Mouse (Mus musculus): ENCODE results near the gene Ltk.

Gene Ltk

DNA sequence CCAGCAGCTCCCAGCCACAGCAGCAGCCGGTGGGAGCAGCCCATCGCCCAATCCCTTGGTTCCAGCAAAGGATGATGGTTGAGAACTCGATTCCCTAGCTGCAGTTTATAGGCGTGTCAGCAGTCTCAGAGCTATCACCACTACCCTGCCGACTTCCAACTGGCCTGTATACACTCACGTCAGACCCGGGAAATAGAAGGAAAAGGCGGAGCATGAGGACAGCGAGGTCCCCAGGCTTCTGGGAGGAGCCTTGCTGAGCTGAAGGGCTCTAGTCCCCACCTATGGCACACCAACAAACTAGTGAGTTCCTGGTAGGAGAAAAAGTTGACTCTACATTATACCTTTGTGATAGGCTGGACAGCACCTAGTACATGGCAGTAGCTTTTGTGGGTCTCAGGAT lies at the start of gene Ltk:
Ltk (minus strand) TSS at position 181 of the 400 bp plus-strand sequence.
- no peak for DNase-seq (ENCODE audit: low read depth in 1 of 2, low spot score in 2 of 2)

DNA sequence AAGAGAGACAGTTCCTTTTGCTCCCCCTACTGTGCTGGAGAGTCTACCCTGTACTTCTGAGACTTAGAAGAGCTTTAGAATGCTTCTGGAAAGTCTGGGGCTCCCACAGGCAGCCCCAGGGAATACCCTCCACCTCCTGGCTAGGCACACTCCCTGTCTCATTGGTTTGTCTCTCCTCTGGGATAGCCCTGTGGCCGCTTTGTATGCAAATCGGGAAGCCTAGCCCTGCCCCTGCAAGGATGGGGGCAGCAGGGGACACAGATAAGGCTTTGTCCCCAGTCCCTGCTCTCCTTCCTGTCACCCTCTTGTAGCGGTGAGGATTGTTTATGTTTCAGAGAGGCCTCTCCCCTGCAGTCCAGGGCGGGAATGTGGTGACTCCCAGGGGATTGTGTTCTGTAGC lies 48.6 kb upstream of the Ltk start:
- DNase-seq (ENCODE audit: low read depth in 1 of 2, low spot score in 2 of 2): no peak

- DNase-seq (ENCODE audit: low read depth in 1 of 2, low spot score in 2 of 2): no peak
Observed at GRCm38 (mm10) chr2:119808438-119808837, 48.2 kb upstream of the Ltk start.

GRCm38 (mm10) chr2:119805536-119805935 lies 45.3 kb upstream of the Ltk start:
- DNase-seq (ENCODE audit: low read depth in 1 of 2, low spot score in 2 of 2): no peak

DNA sequence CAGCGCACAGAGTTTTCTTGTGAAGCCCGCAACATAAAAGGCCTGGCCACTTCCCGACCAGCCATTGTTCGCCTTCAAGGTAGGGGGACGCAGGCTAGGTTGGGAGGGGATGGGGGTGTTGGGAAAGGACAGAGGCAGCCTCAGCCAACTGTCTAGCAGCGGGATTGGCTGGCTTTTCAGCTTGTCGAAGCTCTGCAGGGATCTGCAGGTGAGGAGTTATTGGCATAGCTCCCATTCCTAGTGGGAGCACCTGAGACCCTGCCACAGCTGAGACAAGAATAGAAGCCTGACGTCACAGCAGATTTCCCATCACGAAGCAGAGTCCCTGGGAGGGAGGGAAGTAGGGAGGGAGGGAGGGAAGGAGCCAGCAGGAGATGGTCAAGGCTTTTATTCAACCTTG lies 44.5 kb upstream of the Ltk start:
- DNase-seq (ENCODE audit: low read depth in 1 of 2, low spot score in 2 of 2): no peak

GRCm38 (mm10) chr2:119804275-119804628 lies 44.0 kb upstream of the Ltk start:
- no peak for DNase-seq (ENCODE audit: low read depth in 1 of 2, low spot score in 2 of 2)

GRCm38 (mm10) chr2:119803618-119804274 lies 43.5 kb upstream of the Ltk start:
- DNase-seq (ENCODE audit: low read depth in 1 of 2, low spot score in 2 of 2): no peak

DNA sequence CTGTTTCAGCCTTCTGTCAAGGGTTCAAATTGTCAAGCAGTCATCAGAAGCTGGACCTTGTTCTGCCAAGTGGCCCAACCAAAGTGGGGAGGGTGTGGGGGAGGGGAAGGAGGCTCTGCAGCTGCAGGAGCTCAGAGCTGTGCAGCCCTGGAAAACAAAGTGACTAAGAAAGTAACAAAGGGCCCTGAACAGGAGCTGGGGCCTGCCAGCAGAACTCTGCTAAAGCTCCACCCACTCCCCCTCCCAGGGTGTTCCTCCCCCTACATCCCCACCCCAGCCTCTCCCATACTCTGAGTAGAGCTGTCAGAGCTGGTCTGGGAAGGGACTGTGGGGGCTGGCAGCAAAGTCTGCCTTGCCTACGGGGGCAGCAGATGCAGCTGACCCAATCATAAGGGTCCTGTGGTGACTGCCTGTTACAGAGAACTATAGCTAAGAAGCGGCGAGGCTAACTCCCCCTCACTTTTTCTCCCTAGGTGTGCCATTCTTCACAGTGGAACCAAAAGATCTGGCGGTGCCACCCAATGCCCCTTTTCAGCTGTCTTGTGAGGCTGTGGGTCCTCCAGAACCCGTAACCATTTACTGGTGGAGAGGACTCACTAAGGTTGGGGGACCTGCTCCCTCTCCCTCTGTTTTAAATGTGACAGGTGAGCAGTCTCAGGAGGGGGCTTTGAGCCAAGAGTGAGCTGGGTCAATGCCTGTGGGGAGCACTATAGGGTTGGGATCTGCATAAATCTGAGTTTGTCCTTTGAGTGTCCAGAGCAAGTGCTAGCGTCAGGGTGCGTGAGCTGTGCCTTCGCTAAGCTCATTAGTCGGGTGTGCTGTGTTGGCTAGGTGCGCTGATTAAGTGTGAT lies 42.8 kb upstream of the Ltk start:
- no peak for DNase-seq (ENCODE audit: low read depth in 1 of 2, low spot score in 2 of 2)

DNA sequence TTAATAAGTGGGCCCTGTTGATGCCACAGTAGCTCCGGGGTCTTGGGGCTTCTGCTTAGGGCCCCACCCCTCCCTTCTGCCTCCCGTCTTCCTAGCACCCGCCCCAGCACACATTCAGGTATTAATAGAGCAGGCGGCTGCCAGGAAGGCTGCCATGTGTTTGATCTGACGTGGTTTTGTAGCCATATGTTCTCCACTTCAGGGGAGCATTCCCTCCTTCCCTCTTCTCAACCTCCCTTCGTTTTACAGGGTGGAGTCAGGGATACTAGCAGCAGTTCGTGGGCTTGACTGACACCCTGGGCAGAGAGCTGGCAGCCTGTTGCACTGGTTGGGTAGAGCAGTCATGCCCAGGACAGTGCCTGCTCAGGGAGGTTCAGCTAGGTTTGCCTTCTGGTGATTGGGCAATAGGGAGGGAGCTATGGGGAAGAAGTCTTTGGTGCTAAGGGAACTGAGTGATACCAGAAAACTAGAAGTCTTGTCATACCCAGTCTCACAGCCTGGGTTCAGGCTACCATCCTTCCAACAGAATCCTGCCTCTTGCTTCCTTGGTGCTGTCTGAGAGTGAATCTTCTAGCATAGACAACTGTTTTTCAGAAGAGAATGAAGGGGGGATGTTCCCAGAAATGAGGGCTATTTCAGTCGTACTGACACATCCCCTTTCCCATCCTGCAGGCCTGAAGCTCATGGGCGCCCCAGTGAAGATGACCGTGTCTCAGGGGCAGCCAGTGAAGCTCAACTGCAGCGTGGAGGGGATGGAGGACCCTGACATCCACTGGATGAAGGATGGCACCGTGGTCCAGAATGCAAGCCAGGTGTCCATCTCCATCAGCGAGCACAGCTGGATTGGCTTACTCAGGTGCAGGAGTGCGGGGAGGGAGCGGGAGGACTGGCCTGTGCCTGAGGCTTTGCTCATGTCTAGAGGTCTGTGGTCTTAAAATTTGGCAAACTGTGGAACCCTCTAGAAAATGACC lies 40.9 kb upstream of the Ltk start:
- no peak for DNase-seq (ENCODE audit: low read depth in 1 of 2, low spot score in 2 of 2)

DNA sequence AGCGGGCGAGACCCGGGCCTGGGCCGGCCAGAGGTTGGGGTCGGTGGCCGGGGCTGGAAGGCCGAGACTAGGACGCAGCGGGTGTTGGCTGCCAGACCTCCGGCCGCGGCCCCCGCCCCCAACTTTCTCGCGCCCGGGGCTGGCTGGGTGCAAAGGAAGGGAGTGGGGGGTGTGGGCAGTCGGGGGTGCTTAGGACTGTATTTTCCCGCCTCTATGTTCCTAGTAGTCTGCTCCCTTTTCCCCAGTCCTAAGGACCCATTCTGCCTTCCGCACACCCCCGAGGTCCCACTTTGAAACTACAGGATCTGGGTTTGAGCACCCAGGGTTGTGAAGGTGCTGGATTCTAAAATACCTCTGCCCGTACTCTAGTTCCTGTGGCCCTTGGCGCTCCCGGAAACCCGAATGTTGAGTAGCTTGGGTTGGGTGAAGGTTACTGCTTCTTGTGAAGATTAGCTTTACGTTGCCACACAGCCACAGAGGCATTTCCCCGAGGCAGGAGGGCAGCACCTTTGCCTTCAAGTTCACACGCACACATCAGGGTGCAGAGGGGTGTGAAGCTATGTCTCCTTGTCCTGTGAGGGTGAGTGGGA lies 39.8 kb upstream of the Ltk start:
- DNase-seq (ENCODE audit: low read depth in 1 of 2, low spot score in 2 of 2): no peak

DNA sequence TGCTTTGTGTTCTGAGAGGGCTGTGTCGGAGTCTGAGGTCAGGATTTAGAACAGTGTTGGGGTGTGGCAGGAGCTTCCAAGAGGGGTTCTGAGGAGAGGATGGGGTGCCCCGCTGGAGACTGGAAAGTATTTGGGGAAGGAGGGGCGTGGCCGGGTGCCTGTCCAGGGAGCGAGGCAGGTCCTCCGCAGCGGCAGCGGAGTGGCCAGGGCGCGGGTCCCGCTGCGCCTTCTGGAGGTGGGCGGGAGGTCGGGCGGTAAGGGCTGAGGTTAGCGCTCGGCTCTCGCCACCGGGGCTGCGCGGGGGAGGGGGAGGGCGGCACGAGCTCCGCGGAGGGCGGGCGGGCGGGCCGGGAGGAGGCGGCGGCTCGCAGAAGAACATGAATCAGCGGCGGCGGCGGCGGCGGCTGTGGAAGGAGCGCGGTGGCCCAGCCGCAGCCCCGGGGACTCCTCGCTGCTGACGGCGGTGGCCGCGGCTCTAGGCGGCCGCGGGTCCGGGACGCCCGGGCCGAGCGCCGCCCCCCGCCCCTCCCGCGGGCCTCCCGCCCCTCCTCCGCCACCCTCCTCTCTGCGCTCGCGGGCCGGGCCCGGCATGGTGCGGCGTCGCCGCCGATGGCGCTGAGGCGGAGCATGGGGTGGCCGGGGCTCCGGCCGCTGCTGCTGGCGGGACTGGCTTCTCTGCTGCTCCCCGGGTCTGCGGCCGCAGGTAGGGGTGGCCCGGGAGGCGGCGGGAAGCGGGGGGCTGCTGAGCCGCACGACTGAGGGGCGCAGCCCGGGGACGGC lies 39.1 kb upstream of the Ltk start:
- no peak for DNase-seq (ENCODE audit: low read depth in 1 of 2, low spot score in 2 of 2)

DNA sequence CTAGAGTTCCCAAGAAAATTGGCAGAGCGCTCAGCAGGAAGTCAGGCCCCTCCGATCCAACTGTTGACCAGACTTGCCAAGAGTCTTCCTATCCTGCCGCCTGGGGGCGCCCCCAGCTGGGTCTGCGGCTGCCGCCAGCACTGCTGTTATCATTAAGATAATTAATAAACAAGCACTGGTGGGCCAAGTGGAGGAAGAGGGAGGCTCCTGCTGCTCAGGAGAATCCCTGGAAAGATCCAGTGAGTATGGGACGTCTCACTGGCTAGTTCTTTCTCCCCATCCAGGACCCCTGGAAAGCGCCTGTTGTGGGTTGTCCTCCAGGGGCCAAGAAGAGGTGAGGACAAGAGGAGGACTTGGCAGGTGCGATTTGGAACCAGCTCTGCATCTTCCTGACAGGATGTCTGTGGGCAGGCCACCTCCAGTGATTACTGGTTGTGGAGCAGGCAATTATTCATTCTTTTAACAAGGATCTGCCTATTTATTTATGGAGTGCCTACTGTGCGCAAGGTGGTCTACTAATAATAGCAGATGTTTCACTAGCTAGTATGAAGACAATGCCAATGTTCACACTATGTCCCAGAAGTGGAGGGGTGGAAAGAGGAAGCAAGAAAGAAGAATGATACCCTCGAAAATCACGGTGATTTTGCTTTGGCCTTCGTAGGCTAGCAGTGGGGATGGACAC lies 38.2 kb upstream of the Ltk start:
- DNase-seq (ENCODE audit: low read depth in 1 of 2, low spot score in 2 of 2): no peak

DNA sequence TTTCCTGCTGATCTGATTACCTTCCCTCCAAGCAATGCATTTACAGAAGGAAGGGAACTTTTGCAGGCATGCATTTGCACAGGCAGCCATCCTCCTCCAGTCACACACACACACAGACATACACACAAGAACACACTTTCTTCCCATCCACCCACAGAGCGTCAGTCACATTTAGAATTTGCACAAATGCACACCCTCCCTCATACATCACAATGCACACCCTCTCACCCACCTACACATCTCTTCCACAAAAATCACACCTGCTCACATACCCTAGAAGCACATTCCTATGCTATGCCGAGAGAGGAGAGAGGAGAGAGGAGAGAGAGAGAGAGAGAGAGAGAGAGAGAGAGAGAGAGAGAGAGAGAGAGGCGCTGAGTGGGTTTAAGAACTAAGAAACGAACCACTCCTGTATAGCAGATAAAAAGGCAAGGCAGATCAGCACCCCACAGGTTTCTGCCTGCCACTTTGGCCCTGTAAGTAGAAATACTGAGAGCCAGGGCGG lies 37.1 kb upstream of the Ltk start, which contains the start of gene Tyro3:
Tyro3 (plus strand) TSS at position 455 of the 505 bp plus-strand sequence.
- DNase-seq (ENCODE audit: low read depth in 1 of 2, low spot score in 2 of 2): no peak

DNA sequence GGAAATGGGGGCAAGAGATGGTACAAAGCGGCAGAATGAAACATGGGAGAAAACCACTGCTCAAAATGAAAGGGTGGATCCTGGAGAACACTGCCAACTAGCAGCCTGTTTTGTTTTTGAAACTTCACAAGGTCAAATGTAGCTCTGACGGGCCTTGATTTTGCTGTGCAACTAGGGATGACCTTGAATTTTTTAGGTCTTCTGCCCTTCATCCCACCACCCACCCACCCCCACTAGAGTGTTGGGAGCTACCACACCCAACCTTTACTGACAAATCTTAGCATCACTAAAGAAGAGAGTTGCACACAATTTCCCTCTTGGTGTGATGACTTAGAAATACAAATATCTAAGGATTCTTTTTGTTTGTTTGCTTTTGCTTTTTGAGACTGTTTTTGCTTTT lies 29.8 kb upstream of the Ltk start:
- DNase-seq (ENCODE audit: low read depth in 1 of 2, low spot score in 2 of 2): no peak

GRCm38 (mm10) chr2:119787206-119787883 lies 27.1 kb upstream of the Ltk start, which contains the start of gene Rpap1:
Rpap1 (minus strand) TSS chr2:119787537.
- DNase-seq (ENCODE audit: low read depth in 1 of 2, low spot score in 2 of 2): peak; percentile 31 to 44

GRCm38 (mm10) chr2:119767246-119767645 lies 7.0 kb upstream of the Ltk start:
- no peak for DNase-seq (ENCODE audit: low read depth in 1 of 2, low spot score in 2 of 2)

- DNase-seq (ENCODE audit: low read depth in 1 of 2, low spot score in 2 of 2): no peak
Observed at GRCm38 (mm10) chr2:119763924-119764323, 3.7 kb upstream of the Ltk start.

GRCm38 (mm10) chr2:119762276-119762675 lies 2.0 kb upstream of the Ltk start:
- DNase-seq (ENCODE audit: low read depth in 1 of 2, low spot score in 2 of 2): no peak
